Mouse (Mus musculus): ENCODE measurements around the gene Fam19a2.

Gene Fam19a2

DNA sequence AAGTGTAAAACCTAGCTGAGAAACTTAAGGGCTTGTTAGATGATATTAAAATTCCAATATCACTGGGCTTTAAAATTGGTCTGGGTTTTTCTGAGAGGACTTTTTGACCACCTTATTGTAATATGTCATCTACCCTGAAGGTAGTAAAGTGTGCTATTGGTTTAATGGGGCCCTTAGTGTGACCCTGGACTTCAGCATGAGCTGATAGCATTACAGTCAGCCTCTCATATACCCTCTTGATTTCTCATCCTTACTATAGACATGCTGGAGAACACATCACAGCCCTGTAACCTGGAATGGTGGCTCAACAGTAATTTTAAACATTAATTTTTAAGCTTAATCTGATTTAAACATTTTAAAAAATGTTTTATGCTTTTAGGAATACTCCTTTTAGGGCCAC lies 459.8 kb downstream of the Fam19a2 start:
- in situ Hi-C loops (cut with MboI, MseI), result no loop called here

GRCm38 (mm10) chr10:123748317-123748716 lies 484.5 kb downstream of the Fam19a2 start:
- in situ Hi-C loops (cut with MboI, MseI), result no loop called here

- in situ Hi-C loops (cut with MboI, MseI), result no loop called here
These were observed 488.0 kb downstream of the Fam19a2 start for GRCm38 (mm10) chr10:123751676-123752280.

DNA sequence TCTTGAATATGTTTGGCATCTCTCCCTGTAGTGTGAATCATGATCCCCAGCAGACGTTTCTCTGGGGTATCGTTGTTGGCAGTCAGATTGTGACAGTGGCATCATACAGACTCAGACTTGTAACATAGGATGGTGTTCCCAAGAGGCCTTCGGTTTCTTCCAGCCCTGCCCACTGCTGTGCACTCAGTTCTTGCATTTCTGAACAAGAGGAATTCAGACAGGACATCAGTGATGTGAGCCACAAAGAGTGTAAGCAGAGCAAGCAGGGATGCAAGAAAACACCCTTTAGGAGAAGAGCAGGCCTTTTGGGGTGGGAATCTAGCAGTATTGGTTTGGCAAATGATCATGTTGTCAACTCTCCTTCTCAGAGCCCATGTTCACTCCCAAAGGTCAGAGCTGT lies 489.0 kb downstream of the Fam19a2 start:
- in situ Hi-C loops (cut with MboI, MseI), result no loop called here

DNA sequence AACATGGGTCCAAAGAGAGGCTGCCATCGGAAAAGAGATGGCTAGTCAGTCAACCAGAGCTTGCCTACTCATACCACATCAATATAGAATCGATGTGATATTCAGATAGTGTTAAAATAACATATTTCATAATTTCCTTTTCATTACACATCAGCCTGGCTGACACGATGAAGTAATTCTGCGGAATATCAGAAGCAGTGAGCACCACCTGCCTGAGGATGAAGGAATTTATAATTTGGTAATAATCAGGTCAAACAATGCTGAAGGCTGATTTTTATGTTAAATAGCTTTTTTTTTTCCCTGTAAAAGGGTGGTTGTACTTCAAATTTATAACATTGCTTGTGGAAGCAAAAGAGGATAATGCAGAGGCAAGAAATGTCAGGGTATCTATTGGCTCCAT lies 490.2 kb downstream of the Fam19a2 start:
- in situ Hi-C loops (cut with MboI, MseI), result no loop called here

- in situ Hi-C loops (cut with MboI, MseI), result no loop called here
These were observed 525.6 kb downstream of the Fam19a2 start for GRCm38 (mm10) chr10:123789374-123789773.
